Mouse (Mus musculus) kidney, adult 2 months (tissue): Measurements from ENCODE around the gene Ak1. TPM values are rescaled to one million over a fixed set of nuclear protein-coding genes. Genes with fewer than 3 reads are reported as not detected.

Experiments
- DNase-seq: peaks from one replicate; pipeline ENCODE4 v3.0.0; 2021
- H3K27ac ChIP-seq: fragments of 200-500 bp; 2 replicates; pipeline ENCODE4 v1.5.1; 2012; ENCODE audit warnings: low read depth, low read length, control low read depth, inconsistent platforms; ENCODE audit not compliant: insufficient read depth
- H3K27me3 ChIP-seq: fragments of 200-500 bp; replicated peaks from 2 replicates; pipeline ENCODE4 v1.6.1; 2012; ENCODE audit warnings: mild to moderate bottlenecking, moderate library complexity, low read length, inconsistent platforms; ENCODE audit not compliant: control insufficient read depth, insufficient read depth
- H3K36me3 ChIP-seq: fragments of 200-500 bp; 2 replicates; pipeline ENCODE4 v1.6.1; 2012; ENCODE audit warnings: mild to moderate bottlenecking, moderate library complexity, low read length, inconsistent platforms; ENCODE audit not compliant: control insufficient read depth, insufficient read depth
- H3K4me1 ChIP-seq: fragments of 200-500 bp; 2 replicates; pipeline ENCODE4 v1.6.1; 2011; ENCODE audit warnings: low read length; ENCODE audit not compliant: control insufficient read depth, insufficient read depth
- H3K4me3 ChIP-seq: fragments of 200-500 bp; 2 replicates; pipeline ENCODE4 v1.5.1; 2011; ENCODE audit warnings: mild to moderate bottlenecking, low read depth, low read length, control low read depth; ENCODE audit not compliant: insufficient read depth
- CTCF ChIP-seq: fragments of 200-500 bp; conservative IDR thresholded peaks from 2 replicates; pipeline ENCODE4 v1.5.1; 2011; ENCODE audit warnings: low read depth, mild to moderate bottlenecking, control low read depth, low read length, moderate library complexity, mixed read lengths; ENCODE audit not compliant: insufficient read depth, insufficient read length
- POLR2A ChIP-seq: fragments of 200-500 bp; IDR thresholded peaks from one replicate; pipeline ENCODE4 v1.6.1; 2011; ENCODE audit warnings: low read depth, low read length, control low read depth
- WGBS: fragments of 180-500 bp; shearing (Covaris S2); methylation state at CpG from one replicate; pipeline ENCODE4 v1.1.7; 2018; 5-methylcytosine and 5-hydroxymethylcytosine counted together
- polyA plus RNA-seq: library from polyadenylated mRNA; depleted of rRNA; stranded (reverse); fragments of >200 nt; gene quantifications from 2 replicates; pipeline ENCODE4 v1.2.3, GENCODE M21; 2012

Gene Ak1
- polyA plus RNA-seq, 1 experiment: 47.4 TPM

- peaks cover 15% of the 10 kb centered on the region; the same call in 1 of the 2 replicates for H3K4me1 ChIP-seq
- WGBS: 79% methylated on average over 2 of the region's 2 CpGs
- H3K27me3 ChIP-seq: no peaks in the 10 kb centered on the region
- H3K27ac ChIP-seq: peak overlapping the region; percentile 53
- DNase-seq: no peak
- H3K4me3 ChIP-seq: no peak overlapping the region
- TF ChIP-seq POLR2A (no peak), CTCF (no peak)
- H3K36me3 ChIP-seq: no peaks in the 10 kb centered on the region
Measured at GRCm38 (mm10) chr2:32658873-32659272, 37.3 kb downstream of the Ak1 start.

DNA sequence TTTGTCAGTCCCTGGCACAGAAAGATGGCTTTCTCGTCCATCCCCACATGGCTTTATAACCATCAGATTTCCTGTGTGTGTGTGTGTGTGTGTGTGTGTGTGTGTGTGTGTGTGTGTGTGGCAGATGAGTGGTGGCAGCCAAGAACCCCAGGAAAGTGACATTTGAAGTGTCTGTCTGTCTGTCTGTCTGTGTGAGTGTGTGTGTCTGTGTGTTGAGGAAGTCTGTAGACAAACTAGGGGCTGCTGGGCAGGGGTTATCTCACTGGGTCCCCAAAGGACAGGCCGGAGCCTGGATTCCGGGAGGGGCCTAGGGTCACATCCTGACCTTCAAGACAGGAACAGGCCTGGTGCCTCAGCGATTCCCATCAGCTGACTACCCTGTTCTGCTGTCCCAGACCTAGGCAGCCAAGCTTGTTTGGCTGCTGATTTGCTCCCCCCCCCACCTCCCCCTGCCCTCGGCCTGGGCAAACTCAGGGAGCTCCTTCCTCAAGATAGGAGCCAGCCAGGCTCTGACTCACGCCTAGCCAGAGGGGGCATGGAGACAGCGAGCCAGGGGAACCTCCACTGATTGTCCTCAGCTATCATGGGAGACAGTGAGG is 40.0 kb downstream of the Ak1 start:
- Histone ChIP-seq H3K27ac (peak overlapping the region; percentile 73), H3K4me3 (no peak overlapping the region), H3K4me1 (0 out of 2 replicates have a peak, but pooled peaks cover 4% of the 10 kb centered on the region), H3K27me3 (no peaks in the 10 kb centered on the region), H3K36me3 (no peaks in the 10 kb centered on the region)
- no peak for TF ChIP-seq CTCF
- TF ChIP-seq POLR2A: no peak
- WGBS: 46% methylated on average over 7 of the region's 7 CpGs
- peak; percentile 93 for DNase-seq

- Histone ChIP-seq H3K4me1 (0 out of 2 replicates have a peak, but pooled peaks cover 4% of the 10 kb centered on the region), H3K27me3 (no peaks in the 10 kb centered on the region), H3K4me3 (no peak overlapping the region), H3K36me3 (no peaks in the 10 kb centered on the region), H3K27ac (peak overlapping the region; percentile 73)
- TF ChIP-seq POLR2A (no peak), CTCF (no peak)
- WGBS: 70% methylated on average over 5 of the region's 5 CpGs
- no peak for DNase-seq
Measured at GRCm38 (mm10) chr2:32662291-32662690, 40.7 kb downstream of the Ak1 start.

DNA sequence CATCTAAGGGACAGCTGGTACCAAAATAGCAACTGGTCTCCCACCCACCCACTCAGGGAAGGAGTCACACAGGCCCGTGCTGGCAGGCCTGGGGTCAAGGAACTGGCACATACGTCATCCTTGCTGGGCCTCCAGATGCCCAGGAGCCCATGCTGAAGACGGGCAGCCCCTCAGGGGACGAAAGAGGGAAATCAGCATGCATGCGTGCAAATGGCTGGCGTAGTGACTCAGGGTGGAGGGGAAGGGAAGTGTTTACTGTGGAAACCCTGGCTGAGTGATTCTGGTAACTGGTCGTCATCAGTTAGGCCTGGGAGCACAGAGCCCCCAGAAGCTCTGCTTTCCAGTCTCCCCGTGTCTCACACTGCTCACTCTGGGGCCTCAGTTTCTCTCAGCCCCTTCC is 43.8 kb downstream of the Ak1 start:
- Histone ChIP-seq H3K27ac (peak overlapping the region; percentile 49), H3K27me3 (no peaks in the 10 kb centered on the region), H3K4me1 (0 out of 2 replicates have a peak, but pooled peaks cover 4% of the 10 kb centered on the region), H3K36me3 (no peaks in the 10 kb centered on the region), H3K4me3 (no peak overlapping the region)
- TF ChIP-seq CTCF (no peak), POLR2A (no peak)
- DNase-seq: no peak
- WGBS: 64% methylated on average over 8 of the region's 8 CpGs

DNA sequence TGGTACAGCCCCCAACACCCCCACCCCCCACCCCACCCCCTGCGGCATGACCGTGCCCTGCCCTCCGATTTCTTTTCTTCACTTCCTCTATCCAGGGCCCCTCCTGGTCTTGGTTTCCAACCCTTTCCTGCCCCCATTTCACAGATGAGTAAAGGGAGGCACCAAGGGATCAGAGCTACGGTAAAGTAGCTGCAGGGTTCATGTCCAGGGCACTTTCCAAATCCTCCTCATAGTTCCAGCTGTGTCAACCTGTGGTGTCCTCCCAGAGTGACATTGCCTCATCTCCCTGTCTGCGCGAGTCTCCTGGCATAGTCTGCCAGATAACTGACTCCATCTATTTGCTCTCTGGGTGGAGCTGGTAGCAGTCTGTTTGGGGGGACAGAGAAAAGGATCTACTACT is 44.3 kb downstream of the Ak1 start:
- WGBS: 68% methylated on average over 6 of the region's 6 CpGs
- no peaks in the 10 kb centered on the region for H3K27me3 ChIP-seq
- TF ChIP-seq CTCF: no peak
- H3K4me3 ChIP-seq: no peak overlapping the region
- no peak for DNase-seq
- H3K36me3 ChIP-seq: no peaks in the 10 kb centered on the region
- 0 out of 2 replicates have a peak, but pooled peaks cover 4% of the 10 kb centered on the region for H3K4me1 ChIP-seq
- H3K27ac ChIP-seq: peak overlapping the region; percentile 32; the same call in 1 of the 2 replicates

DNA sequence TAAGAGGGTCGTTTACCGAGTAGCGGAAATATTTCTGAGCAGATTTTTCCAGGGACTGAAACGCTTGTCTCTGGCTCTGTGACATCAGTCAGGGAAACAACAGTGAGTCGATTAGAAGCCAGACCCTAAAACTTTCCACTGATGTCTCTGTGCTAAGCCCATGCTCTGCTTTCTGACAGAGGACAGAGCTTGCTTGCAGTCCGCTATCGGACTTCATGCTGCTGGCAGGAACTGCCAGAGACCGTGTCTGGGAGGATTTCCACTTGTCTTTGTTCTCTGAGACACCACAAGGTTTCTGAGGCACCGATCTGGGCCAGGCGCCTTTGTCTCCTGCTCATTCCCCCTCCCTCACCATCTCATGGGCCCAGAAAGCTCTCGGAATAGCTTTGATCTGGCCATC is 46.2 kb downstream of the Ak1 start:
- peak; percentile 72 for DNase-seq
- H3K27ac ChIP-seq: peak overlapping the region; percentile 43
- H3K4me3 ChIP-seq: no peak overlapping the region
- TF ChIP-seq POLR2A: no peak
- TF ChIP-seq CTCF: no peak
- no peaks in the 10 kb centered on the region for H3K36me3 ChIP-seq
- no peaks in the 10 kb centered on the region for H3K27me3 ChIP-seq
- H3K4me1 ChIP-seq: no peaks in the 10 kb centered on the region
- WGBS: 50% methylated on average over 11 of the region's 11 CpGs

DNA sequence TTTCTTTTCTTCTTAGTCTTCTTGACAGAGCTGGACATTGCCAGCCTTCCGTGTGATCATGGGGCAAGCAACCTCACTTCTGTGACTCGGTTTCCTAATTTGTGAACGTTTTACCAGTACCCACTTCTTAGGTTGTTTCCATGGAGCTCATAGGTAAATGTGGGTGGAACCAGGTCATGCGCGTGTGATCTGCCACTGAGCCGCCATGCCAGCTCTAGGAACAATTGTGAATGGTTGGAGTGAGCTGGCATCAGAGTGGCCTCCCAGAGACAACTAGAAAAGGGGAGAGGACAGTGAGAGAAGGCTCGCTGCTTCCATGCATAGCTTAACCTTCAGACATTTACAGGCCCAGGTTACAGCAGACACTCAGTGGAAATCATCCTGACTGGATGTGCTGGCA is 46.6 kb downstream of the Ak1 start:
- Histone ChIP-seq H3K27ac (peak overlapping the region; percentile 43), H3K36me3 (no peaks in the 10 kb centered on the region), H3K27me3 (no peaks in the 10 kb centered on the region), H3K4me1 (no peaks in the 10 kb centered on the region), H3K4me3 (no peak overlapping the region)
- no peak for DNase-seq
- TF ChIP-seq POLR2A: no peak
- no peak for TF ChIP-seq CTCF
- WGBS: 80% methylated on average over 7 of the region's 7 CpGs
